Mouse (Mus musculus): Measurements from ENCODE around the gene Ncam1.

Ncam1 gene

DNA sequence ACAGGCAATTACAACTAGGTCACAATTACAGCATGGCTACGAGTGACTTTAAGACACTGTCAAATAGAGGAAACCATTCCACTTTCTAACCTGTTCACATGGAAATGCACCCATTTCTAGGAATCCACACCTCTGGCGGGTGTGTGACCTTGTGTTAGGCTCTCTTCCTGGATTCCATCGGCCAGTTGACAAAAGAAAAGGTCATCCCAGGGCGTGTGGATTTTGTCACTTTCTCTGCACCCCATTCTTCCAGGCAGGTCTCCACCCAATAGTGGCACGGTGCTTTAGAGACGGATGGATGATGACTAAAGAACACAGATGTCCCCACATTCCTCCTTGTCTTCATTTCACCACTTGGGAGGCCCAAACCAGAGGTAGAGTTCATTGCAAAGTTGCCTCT lies 47.3 kb downstream of the Ncam1 start:
- DNase-seq (ENCODE audit: low spot score) = no peak

DNA sequence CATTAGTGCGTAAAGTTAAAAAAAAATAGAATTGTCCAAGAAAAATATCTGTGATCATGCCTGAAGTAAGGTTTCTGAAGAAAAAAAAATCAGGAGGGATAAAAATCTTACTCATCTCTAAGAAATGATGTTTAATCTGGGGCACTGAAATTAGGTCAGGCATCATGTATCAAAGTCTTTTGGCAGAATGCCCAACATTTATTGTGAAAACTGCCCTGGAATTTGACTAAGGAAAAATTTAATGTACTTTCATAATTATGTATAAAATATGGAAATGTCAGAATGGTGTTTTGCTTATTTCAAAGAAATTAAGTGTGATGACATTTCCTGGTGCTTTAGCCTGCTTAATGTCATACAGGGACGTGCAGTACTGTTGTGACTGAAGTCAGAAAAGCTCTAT lies 52.5 kb downstream of the Ncam1 start:
- no peak for DNase-seq (ENCODE audit: low spot score)

GRCm38 (mm10) chr9:49745696-49746095 lies 53.0 kb downstream of the Ncam1 start:
- DNase-seq (ENCODE audit: low spot score) = no peak

DNA sequence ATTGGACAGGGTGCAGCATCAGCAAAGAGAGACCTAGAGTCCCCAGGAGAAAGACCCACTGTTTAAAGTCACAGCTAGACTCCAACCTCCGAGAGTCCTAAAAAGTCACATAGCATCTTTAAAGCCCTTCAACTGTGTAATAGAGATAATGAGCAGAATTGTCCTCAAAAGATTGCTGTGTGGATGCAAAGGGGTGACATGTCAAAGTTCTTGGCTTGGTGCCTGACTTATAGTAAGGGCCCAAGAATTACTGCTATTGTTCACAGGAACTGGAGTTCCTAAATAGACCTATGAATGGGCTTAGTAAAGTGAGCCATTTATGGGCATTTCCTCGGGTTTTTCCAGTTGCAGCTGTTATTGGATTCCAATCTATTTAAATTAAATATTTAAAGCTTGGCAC lies 54.4 kb downstream of the Ncam1 start:
- DNase-seq (ENCODE audit: low spot score) = no peak

DNA sequence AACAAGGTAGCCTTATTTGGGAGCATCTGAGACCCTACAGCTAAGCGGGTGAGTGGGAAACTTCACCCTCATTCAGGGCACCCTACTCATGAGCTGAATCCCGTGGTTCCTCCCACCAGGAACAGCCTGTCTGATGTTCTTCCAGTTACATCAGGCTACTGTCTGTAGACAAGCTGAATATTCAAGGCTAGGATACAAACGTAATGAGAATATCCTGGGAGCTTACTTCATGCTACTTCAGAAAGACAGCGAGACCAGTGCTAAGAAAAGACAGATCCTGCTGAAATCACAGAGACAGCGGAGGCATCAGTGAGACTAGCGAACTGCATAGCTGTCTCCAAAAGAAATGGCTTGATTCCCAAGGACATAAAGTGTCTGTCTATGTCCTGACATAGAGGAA lies 58.8 kb downstream of the Ncam1 start:
- DNase-seq (ENCODE audit: low spot score) = no peak

GRCm38 (mm10) chr9:49738546-49738945 lies 60.2 kb downstream of the Ncam1 start:
- no peak for DNase-seq (ENCODE audit: low spot score)

DNA sequence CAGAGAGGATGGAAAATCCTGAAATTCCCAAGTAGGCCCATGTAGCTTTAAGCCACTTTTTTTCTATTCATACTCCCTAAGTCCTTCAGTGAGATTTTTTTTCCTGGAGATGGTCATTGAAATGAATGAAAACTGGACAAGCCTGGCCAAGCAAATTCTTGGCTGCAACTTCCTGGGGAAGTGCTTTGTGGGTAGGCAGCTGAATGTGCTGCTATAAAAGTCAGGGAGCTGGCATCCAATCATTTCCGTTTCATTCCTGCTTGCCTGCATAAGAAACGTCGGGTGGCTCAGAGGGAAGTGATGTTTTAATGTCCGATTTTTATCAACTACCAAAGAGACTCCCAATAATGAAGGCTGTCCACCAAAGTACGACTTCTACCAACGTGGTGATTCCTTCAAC lies 61.6 kb downstream of the Ncam1 start:
- no peak for DNase-seq (ENCODE audit: low spot score)

DNA sequence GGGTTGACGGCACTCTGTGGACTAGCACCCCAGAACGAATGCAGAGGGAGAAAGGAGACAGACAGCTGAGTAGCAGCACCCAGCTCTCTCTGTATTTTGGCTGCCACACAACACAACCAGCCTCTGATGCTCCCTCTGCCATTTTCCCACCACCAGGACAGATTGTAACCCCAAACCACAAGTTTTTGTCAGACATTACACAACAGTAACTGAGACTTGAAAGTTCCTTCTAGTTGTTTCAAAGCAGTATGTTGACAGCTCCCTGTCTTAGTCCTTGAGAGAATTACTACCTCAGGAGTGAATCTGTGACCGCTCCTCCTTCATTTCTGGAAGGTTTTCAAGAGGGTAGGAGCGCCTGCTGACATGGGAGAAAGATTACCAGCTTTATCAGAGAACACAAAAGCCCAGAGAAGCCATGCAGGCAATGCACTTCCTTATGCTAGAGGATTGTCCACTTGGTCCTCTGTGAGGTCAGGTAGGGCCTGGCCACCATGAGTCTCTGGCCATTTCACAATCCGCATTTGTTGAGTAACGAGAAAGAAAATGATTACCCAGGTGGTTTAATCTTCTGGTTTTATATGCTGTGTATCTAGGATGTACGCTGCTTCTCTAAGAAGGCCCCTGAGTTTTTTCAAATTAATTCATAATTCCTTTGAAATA lies 64.2 kb downstream of the Ncam1 start:
- DNase-seq (ENCODE audit: low spot score) = no peak

DNA sequence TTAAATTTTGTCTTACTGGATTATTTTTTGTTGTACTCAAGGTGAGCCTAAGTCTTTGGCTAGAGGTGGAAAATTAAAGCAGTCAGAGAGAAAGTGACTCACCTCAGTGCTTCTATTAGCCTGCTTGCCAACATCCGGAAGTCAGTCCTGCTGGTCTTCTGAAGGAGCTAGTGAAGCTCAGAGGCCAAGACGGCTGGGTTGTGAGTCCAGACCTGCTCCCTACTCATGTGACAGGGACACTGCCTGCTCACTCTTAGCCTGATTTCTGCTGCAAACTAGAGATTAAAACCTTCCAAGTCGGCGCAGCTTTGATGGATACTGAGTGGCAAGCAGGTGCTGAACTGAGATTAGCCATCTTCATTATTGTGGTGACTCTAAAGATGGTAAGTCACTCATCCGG lies 65.0 kb downstream of the Ncam1 start:
- no peak for DNase-seq (ENCODE audit: low spot score)

- no peak for DNase-seq (ENCODE audit: low spot score)
These were observed 69.2 kb downstream of the Ncam1 start for GRCm38 (mm10) chr9:49729479-49729878.

- DNase-seq (ENCODE audit: low spot score) = no peak
These were observed 70.5 kb downstream of the Ncam1 start for GRCm38 (mm10) chr9:49728211-49728610.

DNA sequence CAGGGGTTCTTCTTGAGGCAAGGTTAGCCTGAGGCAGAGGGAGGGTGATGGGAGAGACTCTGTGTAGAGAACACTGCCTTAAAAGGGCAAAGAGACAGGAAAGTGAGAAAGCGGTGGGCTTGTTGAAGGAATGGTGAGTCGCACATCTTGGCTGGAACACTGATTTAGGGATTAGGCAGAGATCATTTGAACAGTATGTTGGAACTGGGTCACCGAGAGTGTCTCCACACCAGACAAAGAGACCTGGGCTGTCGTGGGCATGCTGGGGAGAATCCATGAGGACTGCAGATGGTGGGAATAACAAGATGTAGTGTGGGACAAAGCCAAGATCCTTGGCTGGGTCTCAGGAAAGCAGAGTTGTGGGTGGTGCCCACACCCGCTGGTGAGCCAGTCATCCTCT lies 76.0 kb downstream of the Ncam1 start:
- DNase-seq (ENCODE audit: low spot score) = no peak

DNA sequence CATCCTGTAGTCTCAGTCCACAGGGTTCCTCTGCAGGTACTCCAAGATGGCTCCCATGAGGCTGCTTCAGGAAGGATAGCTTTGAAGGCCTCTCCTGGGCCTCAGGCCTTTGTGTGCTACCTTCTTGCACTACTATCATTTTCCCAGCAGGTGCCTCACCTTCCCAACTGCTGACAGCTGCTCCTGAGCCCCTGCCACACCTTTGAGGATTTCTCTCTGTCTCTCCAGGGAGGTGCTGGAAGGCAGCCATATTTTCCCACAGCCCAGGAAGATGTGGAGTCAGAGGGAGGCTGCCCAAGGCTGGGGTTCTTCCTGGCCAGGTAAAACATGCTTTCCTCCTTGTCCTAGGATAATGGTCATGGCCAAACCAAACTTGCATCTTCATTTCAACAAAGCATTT lies 83.6 kb downstream of the Ncam1 start:
- no peak for DNase-seq (ENCODE audit: low spot score)

DNA sequence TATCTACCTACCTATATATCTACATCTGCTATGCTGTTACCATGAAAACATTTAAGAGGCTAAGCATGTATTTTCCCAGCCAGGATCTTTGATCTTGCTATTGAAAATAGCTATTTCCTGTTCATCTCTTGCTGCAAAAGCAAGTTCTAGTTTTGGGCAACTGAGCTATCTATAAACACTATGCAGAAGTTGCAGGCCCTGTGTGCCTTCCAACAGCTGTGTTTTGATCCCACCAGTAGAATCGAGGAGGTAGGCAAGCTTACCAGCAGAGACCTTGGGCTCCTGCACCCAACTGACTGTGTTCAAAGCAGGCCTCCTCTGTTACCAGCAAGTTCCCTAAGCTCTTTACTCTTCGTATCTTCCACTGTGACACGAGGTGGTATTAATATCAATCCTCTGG lies 84.6 kb downstream of the Ncam1 start:
- DNase-seq (ENCODE audit: low spot score) = no peak

DNA sequence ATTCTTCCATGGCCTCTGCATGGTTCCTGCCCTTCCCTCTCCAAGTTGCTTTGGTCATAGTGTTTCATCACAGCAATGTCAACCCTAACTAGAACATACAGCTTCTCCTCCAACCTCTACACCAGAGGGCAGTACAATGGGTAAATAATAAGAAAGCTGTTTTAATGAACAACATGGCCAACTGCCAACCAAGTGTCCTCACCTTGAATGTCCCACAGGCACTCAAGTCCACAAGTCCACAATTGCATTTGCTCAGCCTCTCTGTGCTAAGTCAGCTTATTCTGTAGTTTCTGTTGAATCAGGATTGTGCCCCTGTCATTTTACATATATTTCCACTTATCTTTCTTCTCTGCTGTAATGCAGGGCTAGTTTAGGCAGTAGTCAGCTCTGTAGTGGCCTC lies 91.1 kb downstream of the Ncam1 start:
- DNase-seq (ENCODE audit: low spot score) = no peak

DNA sequence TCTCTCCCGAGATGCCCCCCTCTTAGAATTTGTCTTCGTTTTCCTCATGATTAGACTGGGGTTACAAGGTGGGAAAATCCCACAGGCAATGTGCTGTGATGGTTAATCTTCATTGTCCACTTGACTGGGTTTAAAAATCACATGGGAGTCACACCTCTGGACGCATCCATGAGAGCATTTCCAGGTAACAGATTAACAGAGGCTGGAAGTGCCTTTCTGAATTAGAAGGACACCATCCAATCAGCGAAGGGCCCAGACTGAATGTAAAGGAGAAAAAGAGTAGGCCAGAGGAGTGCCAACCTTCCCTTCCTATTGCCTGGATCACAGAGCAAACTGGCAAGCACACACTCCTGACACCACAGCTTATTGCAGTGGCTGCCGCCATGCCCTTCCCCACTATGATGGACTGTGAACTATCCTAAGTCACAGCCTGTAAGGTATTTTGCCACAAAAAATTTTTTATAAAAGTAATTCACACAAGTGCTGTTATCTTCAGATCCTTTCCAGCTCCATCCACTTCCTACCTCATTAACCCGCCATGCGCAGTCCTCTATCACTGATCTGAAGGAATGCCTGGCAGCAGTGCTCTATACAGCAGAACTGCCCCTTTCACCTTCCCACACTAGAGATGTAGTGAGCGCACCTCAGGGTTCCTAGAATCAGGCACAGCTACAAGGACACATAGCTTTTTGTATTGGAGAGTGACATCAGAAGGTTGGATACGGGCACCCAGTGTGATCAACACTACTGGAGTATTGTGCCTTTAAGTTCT lies 94.3 kb downstream of the Ncam1 start:
- no peak for DNase-seq (ENCODE audit: low spot score)

DNA sequence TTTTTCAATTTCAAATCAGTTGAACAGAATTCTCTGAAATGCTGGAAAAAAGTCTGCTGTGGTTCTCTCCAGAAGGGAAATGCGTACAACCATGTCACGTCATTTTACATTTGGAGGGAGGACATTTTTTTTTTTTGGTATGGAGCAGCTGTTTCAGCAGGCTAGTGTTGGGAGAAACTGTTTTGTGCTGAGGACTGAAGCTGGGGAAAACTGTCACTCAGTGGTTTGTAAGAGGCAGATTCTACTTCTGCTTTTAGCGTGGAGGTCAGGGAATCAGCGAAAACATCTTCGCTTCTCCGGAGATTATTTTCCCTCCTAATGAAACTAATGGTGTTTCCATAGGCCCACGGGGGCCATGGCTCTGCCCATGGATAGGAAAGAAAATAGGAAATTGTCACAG lies 103.4 kb downstream of the Ncam1 start:
- no peak for DNase-seq (ENCODE audit: low spot score)

DNA sequence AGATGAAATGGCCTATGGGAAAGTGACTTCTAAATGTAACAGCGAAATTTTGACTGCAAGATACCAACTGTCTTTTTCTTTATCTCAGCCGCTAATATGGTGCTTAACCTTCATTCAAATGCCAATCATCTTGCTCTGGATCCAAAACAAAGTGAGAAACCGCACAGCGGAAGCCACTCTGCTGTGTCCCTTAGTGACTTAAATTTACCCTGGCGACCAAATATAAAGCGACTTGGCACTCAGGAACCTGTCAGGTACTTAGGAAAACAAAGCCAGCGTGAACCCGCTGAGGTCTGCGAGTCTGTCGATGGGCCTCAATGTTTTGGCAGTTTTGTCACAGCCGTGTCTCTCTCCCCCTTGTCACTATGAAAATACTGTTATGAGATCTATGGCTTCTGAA lies 105.9 kb downstream of the Ncam1 start:
- no peak for DNase-seq (ENCODE audit: low spot score)

DNA sequence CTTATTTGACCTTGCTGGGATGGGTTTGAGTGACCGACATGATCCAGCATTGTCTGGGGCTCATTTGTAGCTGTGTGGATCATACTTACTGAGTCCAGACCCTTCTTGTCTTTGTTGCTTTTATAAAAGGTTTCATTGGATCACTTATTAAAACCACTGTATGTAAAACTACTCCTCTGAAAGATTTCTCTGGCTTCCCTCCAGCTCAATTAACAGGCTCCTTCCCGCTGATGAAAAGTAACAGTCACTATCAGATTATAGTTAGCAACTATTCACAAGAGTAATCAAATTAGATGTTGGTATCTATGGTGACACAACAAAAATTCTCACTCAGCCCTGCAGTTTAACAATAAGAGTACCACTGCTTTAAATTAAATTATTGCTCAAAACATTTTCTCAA lies 107.4 kb downstream of the Ncam1 start:
- DNase-seq (ENCODE audit: low spot score) = no peak

DNA sequence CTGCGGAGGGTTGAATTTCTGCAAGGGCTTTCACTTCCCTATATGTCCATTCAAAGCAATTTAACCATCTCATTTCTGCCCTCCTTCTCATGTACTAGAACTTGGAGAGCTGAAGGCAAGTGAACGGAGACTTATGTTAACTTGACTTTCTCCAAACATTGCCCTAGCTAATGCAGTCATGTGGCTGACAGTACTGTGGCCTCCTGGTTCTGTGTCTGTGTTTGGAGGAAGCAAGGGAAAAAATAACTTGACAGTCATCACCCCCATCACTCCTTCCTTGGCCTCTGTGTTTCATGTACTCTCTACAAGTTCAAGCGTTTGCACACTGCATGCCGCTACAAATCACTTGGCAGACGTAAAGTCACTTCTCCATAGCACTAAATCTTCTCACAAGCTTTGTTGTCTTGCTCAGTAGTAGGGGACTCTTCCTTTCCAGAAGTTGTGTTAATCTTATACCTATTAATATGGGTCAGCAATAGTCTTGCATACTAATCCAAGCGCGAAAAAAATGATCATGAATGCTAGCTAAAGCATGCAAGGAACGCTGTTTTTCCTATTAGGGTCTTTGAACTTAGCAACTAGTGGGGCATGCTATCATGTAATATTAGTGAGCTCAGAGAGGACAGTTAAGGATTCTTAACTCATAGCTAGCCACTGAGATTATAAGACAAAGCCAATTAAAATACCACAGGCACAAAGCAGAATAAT lies 115.0 kb downstream of the Ncam1 start:
- no peak for DNase-seq (ENCODE audit: low spot score)

DNA sequence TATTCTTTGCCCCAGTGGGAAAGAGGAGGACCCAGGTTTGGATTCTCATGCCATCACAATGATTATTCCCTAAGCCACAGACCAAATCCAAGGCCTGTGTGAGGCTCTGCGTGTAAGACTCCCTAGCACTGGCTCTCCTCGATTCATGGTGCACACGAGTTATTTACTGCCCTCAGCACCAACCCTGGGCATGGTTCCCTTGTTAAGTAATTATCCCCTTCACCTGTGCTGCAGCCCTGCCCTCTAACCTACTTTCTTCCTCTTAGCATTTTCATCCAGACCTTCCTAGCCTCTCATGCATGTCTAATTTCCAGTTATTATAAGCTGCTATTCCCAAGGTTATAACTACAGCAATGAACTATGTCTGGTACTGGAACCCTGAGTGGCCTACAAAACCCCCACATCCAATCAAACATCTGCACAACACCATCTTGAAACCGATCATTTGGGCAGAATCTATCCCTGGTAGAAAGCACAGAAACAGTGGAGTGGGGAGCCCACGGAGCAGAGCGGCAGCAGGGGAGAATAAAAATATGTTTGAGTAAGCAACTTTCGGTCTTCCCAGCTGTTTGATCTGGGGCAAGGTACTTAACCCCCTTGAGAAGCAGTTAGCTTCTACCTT lies 116.8 kb downstream of the Ncam1 start:
- no peak for DNase-seq (ENCODE audit: low spot score)

GRCm38 (mm10) chr9:49679270-49679669 lies 119.5 kb downstream of the Ncam1 start:
- DNase-seq (ENCODE audit: low spot score) = no peak
